Mouse (Mus musculus) midbrain, postnatal 0 days (tissue): Measurements from ENCODE around the gene Tet3. TPM values are rescaled to one million over a fixed set of nuclear protein-coding genes. Genes with fewer than 3 reads are reported as not detected.

Source experiments
- ATAC-seq: fragments of 200-750 bp; cut with Nextera tagmentation; 2 replicates; pipeline ENCODE4 v1.8.0; 2017; ENCODE audit warnings: moderate number of reproducible peaks, mild to moderate bottlenecking, moderate TSS enrichment, moderate library complexity; ENCODE audit not compliant: low FRiP score
- DNase-seq: peaks from one replicate; pipeline ENCODE4 v3.0.0-alpha.2; 2015; ENCODE audit warnings: low spot score
- H3K27ac ChIP-seq: fragments of 300-500 bp; sonication (generic); 2 replicates; pipeline ENCODE4 v1.5.1; 2014; ENCODE audit warnings: low read depth, mild to moderate bottlenecking, low read length, mixed read lengths
- H3K27me3 ChIP-seq: fragments of 300-500 bp; sonication (generic); 2 replicates; pipeline ENCODE4 v1.6.1; 2014; ENCODE audit warnings: low read length, control low read depth, mixed read lengths; ENCODE audit not compliant: insufficient read depth
- H3K36me3 ChIP-seq: fragments of 300-500 bp; sonication (generic); 2 replicates; pipeline ENCODE4 v1.6.1; 2014; ENCODE audit warnings: low read length, control low read depth, mixed read lengths; ENCODE audit not compliant: insufficient read depth
- H3K4me1 ChIP-seq: fragments of 300-500 bp; sonication (generic); 2 replicates; pipeline ENCODE4 v1.6.1; 2014; ENCODE audit warnings: mild to moderate bottlenecking, control low read depth, antibody characterized with exemption, low read length, mixed read lengths; ENCODE audit not compliant: insufficient read depth
- H3K4me2 ChIP-seq: fragments of 300-500 bp; sonication (generic); 2 replicates; pipeline ENCODE4 v1.6.1; 2014; ENCODE audit warnings: low read depth, mild to moderate bottlenecking, low read length, mixed read lengths; ENCODE audit not compliant: poor library complexity, severe bottlenecking
- H3K4me3 ChIP-seq: fragments of 300-500 bp; sonication (generic); 2 replicates; pipeline ENCODE4 v1.5.1; 2014; ENCODE audit warnings: low read depth, mild to moderate bottlenecking, low read length, moderate library complexity
- H3K9ac ChIP-seq: fragments of 300-500 bp; sonication (generic); replicated peaks from 2 replicates; pipeline ENCODE4 v1.6.1; 2014; ENCODE audit warnings: mild to moderate bottlenecking, low read length, moderate library complexity, mixed read lengths; ENCODE audit not compliant: poor library complexity, severe bottlenecking
- H3K9me3 ChIP-seq: fragments of 300-500 bp; sonication (generic); 2 replicates; pipeline ENCODE4 v1.6.1; 2016; ENCODE audit warnings: low read length, control low read depth
- CTCF ChIP-seq: IDR thresholded peaks from 2 replicates; pipeline ENCODE4 v1.5.1; 2016; ENCODE audit warnings: antibody characterized with exemption, mild to moderate bottlenecking
- WGBS: fragments of 180-500 bp; shearing (Covaris S2); extraction: QIAGEN DNeasy Blood & Tissue Kit; methylation state at CpG from one replicate; pipeline ENCODE4 v1.1.7; 2014; 5-methylcytosine and 5-hydroxymethylcytosine counted together
- polyA plus RNA-seq: library from polyadenylated mRNA; unstranded; fragments of >200 nt; fragmentation: Nextera tagmentation; extraction: Ambion mirVana; gene quantifications from 2 replicates; pipeline ENCODE4 v1.2.1, GENCODE M21; 2015
- total RNA-seq: library from RNA; depleted of rRNA; stranded (reverse); fragments of >200 nt; gene quantifications from 2 replicates; pipeline ENCODE4 v1.2.3, GENCODE M21; 2014

The Tet3 gene
- total and polyA plus RNA-seq, 2 experiments from 2014 or later: 32.0 to 48.5 TPM

GRCm38 (mm10) chr6:83417104-83417502 lies 41.8 kb downstream of the Tet3 start:
- H3K27me3 ChIP-seq: no peaks in the 10 kb centered on the region
- no peak for TF ChIP-seq CTCF
- no peak for DNase-seq
- H3K9me3 ChIP-seq: no peaks in the 10 kb centered on the region
- 92% methylated on average over 2 of the region's 2 CpGs for WGBS
- no peak overlapping the region for H3K27ac ChIP-seq
- no peaks in the 10 kb centered on the region for H3K36me3 ChIP-seq
- H3K4me1 ChIP-seq: peaks cover 23% of the 10 kb centered on the region
- no peak overlapping the region for H3K9ac ChIP-seq
- H3K4me2 ChIP-seq: no peak overlapping the region
- no peak for ATAC-seq
- no peak overlapping the region for H3K4me3 ChIP-seq

- 74% methylated on average over 3 of the region's 3 CpGs for WGBS
- no peak overlapping the region for H3K4me2 ChIP-seq
- H3K27ac ChIP-seq: no peak overlapping the region
- TF ChIP-seq CTCF: no peak
- H3K4me1 ChIP-seq: peaks cover 23% of the 10 kb centered on the region
- no peak overlapping the region for H3K4me3 ChIP-seq
- no peaks in the 10 kb centered on the region for H3K36me3 ChIP-seq
- H3K9ac ChIP-seq: no peak overlapping the region
- H3K27me3 ChIP-seq: no peaks in the 10 kb centered on the region
- ATAC-seq (no peak), DNase-seq (no peak)
- H3K9me3 ChIP-seq: no peaks in the 10 kb centered on the region
Measured at GRCm38 (mm10) chr6:83416261-83417103, 42.4 kb downstream of the Tet3 start.

- Histone ChIP-seq H3K36me3 (no peaks in the 10 kb centered on the region), H3K9me3 (no peaks in the 10 kb centered on the region), H3K4me1 (peaks cover 20% of the 10 kb centered on the region), H3K4me2 (no peak overlapping the region), H3K27me3 (no peaks in the 10 kb centered on the region), H3K27ac (no peak overlapping the region), H3K4me3 (no peak overlapping the region), H3K9ac (no peak overlapping the region)
- WGBS: 77% methylated on average over 12 of the region's 12 CpGs
- DNase-seq (no peak), ATAC-seq (no peak)
- no peak for TF ChIP-seq CTCF
Measured at GRCm38 (mm10) chr6:83415356-83415940, 43.4 kb downstream of the Tet3 start.

GRCm38 (mm10) chr6:83414601-83415355 lies 44.1 kb downstream of the Tet3 start:
- ATAC-seq: no peak
- no peak overlapping the region for H3K9ac ChIP-seq

GRCm38 (mm10) chr6:83413686-83414085 lies 45.2 kb downstream of the Tet3 start:
- ATAC-seq (no peak), DNase-seq (no peak)
- no peaks in the 10 kb centered on the region for H3K27me3 ChIP-seq
- H3K9ac ChIP-seq: no peak overlapping the region
- no peak overlapping the region for H3K27ac ChIP-seq
- H3K9me3 ChIP-seq: no peaks in the 10 kb centered on the region
- 60% methylated on average over 1 of the region's 1 CpGs for WGBS
- H3K4me1 ChIP-seq: peaks cover 18% of the 10 kb centered on the region
- no peak for TF ChIP-seq CTCF
- no peaks in the 10 kb centered on the region for H3K36me3 ChIP-seq
- no peak overlapping the region for H3K4me2 ChIP-seq
- no peak overlapping the region for H3K4me3 ChIP-seq

More at GRCm38 (mm10) chr6:83414601-83415355, 44.1 kb downstream of the Tet3 start:
- H3K27me3 ChIP-seq: no peaks in the 10 kb centered on the region
- H3K4me3 ChIP-seq: no peak overlapping the region
- no peak overlapping the region for H3K27ac ChIP-seq
- no peaks in the 10 kb centered on the region for H3K9me3 ChIP-seq
- no peak for DNase-seq
- H3K36me3 ChIP-seq: no peaks in the 10 kb centered on the region
- 78% methylated on average over 9 of the region's 9 CpGs for WGBS
- H3K4me1 ChIP-seq: peaks cover 20% of the 10 kb centered on the region
- TF ChIP-seq CTCF: no peak
- H3K4me2 ChIP-seq: no peak overlapping the region
